Mouse (Mus musculus): ENCODE measurements around the gene Bcl11b.

GRCm38 (mm10) chr12:107970637-107971036 lies 32.8 kb downstream of the Bcl11b start:
- no peak for TF ChIP-seq GATA1 (IDR thresholded peaks at IDR 0.05; ENCODE audit: low read length)
- TF ChIP-seq TAL1 (IDR thresholded peaks at IDR 0.05; ENCODE audit: low read length), result no peak
